In the genomic region with DNA sequence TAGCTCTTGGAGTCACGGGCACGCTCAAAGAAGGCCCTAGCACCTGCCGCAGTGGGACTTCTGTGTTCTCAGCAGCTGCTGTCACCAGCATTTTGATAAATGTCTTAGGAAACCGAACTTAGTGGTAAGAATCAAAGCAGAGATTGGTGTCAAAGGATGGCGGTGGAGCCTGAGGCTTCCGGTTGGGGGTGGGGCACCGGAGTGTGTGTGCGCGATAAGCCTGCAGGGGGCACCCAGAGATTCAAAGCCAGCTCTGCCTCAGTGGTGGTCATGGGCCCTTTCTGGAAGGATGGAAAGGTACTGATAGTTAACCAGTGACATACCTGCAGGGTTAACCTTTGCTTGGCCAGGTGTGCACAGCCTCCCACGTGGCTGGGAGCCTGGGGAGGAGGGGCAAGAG, we compare ENCODE assay signal across 9 mouse cellular contexts. TPM values are rescaled to one million over a fixed set of nuclear protein-coding genes. Genes with fewer than 3 reads are reported as not detected.
DNase-seq lines count a peak whose midpoint lies in the region; ATAC-seq and TF ChIP-seq lines count a peak whose summit lies in the region.
"Had no signal": no experiment of that assay in that cellular context is flagged by ENCODE, and none has a peak within 500 bp of the region (broad histone marks: within the 10 kb centered on the region; RNA-seq: fewer than 3 reads in every experiment).

No protein-coding gene starts in this region.

- H3K4me2 ChIP-seq in forebrain, postnatal 0 days (ENCODE audit: low read depth): peak overlapping the region; percentile 23; the same call in 1 of the 2 replicates
- H3K4me2 ChIP-seq in limb, embryonic 12.5 days: peak overlapping the region; percentile 28; the same call in 1 of the 2 replicates
- peak overlapping the region; percentile 24; the same call in 1 of the 2 replicates for H3K4me2 ChIP-seq in midbrain, embryonic 15.5 days

- H3K9me3 ChIP-seq in forebrain, postnatal 0 days (ENCODE audit: low read length): no peaks in the 10 kb centered on the region
- H3K9me3 ChIP-seq in limb, embryonic 12.5 days: no peaks in the 10 kb centered on the region
- no peaks in the 10 kb centered on the region for H3K9me3 ChIP-seq in midbrain, embryonic 15.5 days

- TF ChIP-seq CTCF in forebrain, postnatal 0 days (IDR thresholded peaks at IDR 0.05; ENCODE audit: low read depth): peak; percentile 66

- 24% methylated on average over 10 of the region's 10 CpGs for WGBS in forebrain, postnatal 0 days
- WGBS in limb, embryonic 12.5 days: 17% methylated on average over 10 of the region's 10 CpGs
- WGBS in midbrain, embryonic 15.5 days: 15% methylated on average over 10 of the region's 10 CpGs

- H3K36me3 ChIP-seq in forebrain, postnatal 0 days (ENCODE audit: insufficient read depth): peaks cover 2% of the 10 kb centered on the region; the same call in 1 of the 2 replicates
- H3K36me3 ChIP-seq in limb, embryonic 12.5 days: peaks cover 12% of the 10 kb centered on the region
- H3K36me3 ChIP-seq in midbrain, embryonic 15.5 days (replicated peaks): peaks cover 10% of the 10 kb centered on the region; the same call in 1 of the 2 replicates

- peak; percentile 77 for ATAC-seq in forebrain, postnatal 0 days
- 0 out of 2 replicates have a peak, but pooled peaks have one; percentile 18 for ATAC-seq in limb, embryonic 12.5 days (ENCODE audit: insufficient number of reproducible peaks, insufficient read depth, low FRiP score, low TSS enrichment, low read depth)
- 0 out of 2 replicates have a peak, but pooled peaks have one; percentile 61 for ATAC-seq in midbrain, embryonic 15.5 days (replicated peaks)

- no peak overlapping the region for H3K27ac ChIP-seq in forebrain, postnatal 0 days (ENCODE audit: low read depth, low read length)
- H3K27ac ChIP-seq in limb, embryonic 12.5 days: peak overlapping the region; percentile 29; the same call in 1 of the 2 replicates
- H3K27ac ChIP-seq in midbrain, embryonic 15.5 days: no peak overlapping the region
- H3K27ac ChIP-seq: macrophage had no signal

- H3K4me3 ChIP-seq in forebrain, postnatal 0 days (ENCODE audit: low read depth, low read length): no peak overlapping the region
- H3K4me3 ChIP-seq in limb, embryonic 12.5 days (replicated peaks): no peak overlapping the region
- H3K4me3 ChIP-seq in midbrain, embryonic 15.5 days: no peak overlapping the region

- intact Hi-C loops in left cerebral cortex, postnatal 36 days (cut with DNase I): loop anchor here (10.0 kb wide), 1 partner anchor 293 kb away; no protein-coding TSS in a partner anchor

- no peaks in the 10 kb centered on the region for H3K27me3 ChIP-seq in forebrain, postnatal 0 days (ENCODE audit: insufficient read depth, low read length)
- no peaks in the 10 kb centered on the region for H3K27me3 ChIP-seq in limb, embryonic 12.5 days
- no peaks in the 10 kb centered on the region for H3K27me3 ChIP-seq in midbrain, embryonic 15.5 days (replicated peaks)

- H3K9ac ChIP-seq in forebrain, postnatal 0 days: no peak overlapping the region
- 0 out of 2 replicates have a peak overlapping the region, but pooled peaks have one; percentile 18 for H3K9ac ChIP-seq in limb, embryonic 12.5 days (replicated peaks)
- H3K9ac ChIP-seq in midbrain, embryonic 15.5 days: no peak overlapping the region

- 0 out of 2 replicates have a peak, but pooled peaks cover 11% of the 10 kb centered on the region for H3K4me1 ChIP-seq in forebrain, postnatal 0 days (ENCODE audit: insufficient read depth)
- peaks cover 17% of the 10 kb centered on the region for H3K4me1 ChIP-seq in limb, embryonic 12.5 days (replicated peaks)
- peaks cover 11% of the 10 kb centered on the region for H3K4me1 ChIP-seq in midbrain, embryonic 15.5 days

- peak; percentile 27 for DNase-seq in kidney, adult 18-20 months
- DNase-seq in kidney, adult 8-10 months: no peak
- DNase-seq in ZHBTc4 (ENCODE audit: low read depth, low spot score): peak; percentile 82
- DNase-seq in forebrain, postnatal 0 days: peak; percentile 66
- DNase-seq in yolk sac, embryonic 10.5 days (ENCODE audit: low spot score): peak; percentile 72
- DNase-seq in left cerebral cortex, postnatal 36 days (ENCODE audit: low spot score in 2 of 2): no peak

RNA-seq across cellular contexts. Expression of gene Mb, which starts 21.0 kb away (rescaled TPM):
- 0.62 and 3.6 TPM in 2 replicates for total RNA-seq in forebrain, postnatal 0 days (2014; rRNA removed)
- 0.21 and 0.33 TPM in 2 replicates for polyA plus RNA-seq in forebrain, postnatal 0 days (2015; fragmentation: Nextera tagmentation; extraction: Ambion mirVana)
- polyA plus RNA-seq in limb, embryonic 12.5 days (2016; fragmentation: Nextera tagmentation; extraction: Ambion mirVana): 3.3 and 3.7 TPM in 2 replicates
- 0.66 TPM in 2 replicates for polyA plus RNA-seq in midbrain, embryonic 15.5 days (2015; fragmentation: Nextera tagmentation; extraction: Ambion mirVana)
- not detected for total RNA-seq in left cerebral cortex, postnatal 36 days (2021)
- polyA plus RNA-seq: macrophage had no signal

RNA-seq across cellular contexts. Expression of gene Apol6, which starts 27.0 kb away (rescaled TPM):
- total RNA-seq in forebrain, postnatal 0 days (2014; rRNA removed): 0.19 TPM in 1 of 2 replicates, not detected in the other
- not detected in 2 replicates for polyA plus RNA-seq in forebrain, postnatal 0 days (2015; fragmentation: Nextera tagmentation; extraction: Ambion mirVana)
- polyA plus RNA-seq in limb, embryonic 12.5 days (2016; fragmentation: Nextera tagmentation; extraction: Ambion mirVana): not detected in 2 replicates
- polyA plus RNA-seq in midbrain, embryonic 15.5 days (2015; fragmentation: Nextera tagmentation; extraction: Ambion mirVana): 0.06 and 0.22 TPM in 2 replicates
- under 1 TPM; 0.27 to 0.49 TPM for total RNA-seq in left cerebral cortex, postnatal 36 days (2021)
- polyA plus RNA-seq: macrophage had no signal

Comparison
In these comparisons a context has a peak if more than half of its experiments do, and no peak if none do; other contexts are left out.
1. DNase-seq: peak in kidney, adult 18-20 months (single experiment), ZHBTc4 (single experiment), forebrain, postnatal 0 days (single experiment) and yolk sac, embryonic 10.5 days (single experiment); none in kidney, adult 8-10 months (0 of 2) and left cerebral cortex, postnatal 36 days (0 of 2).
2. ATAC-seq: peak in every context shown above with its lines; median percentile 77 in forebrain, postnatal 0 days; 61 in midbrain, embryonic 15.5 days; 18 in limb, embryonic 12.5 days.
3. Peak in every context shown above with its lines, with median percentiles within 50 percentile points of each other: H3K4me2 ChIP-seq.